Mouse (Mus musculus) hindbrain, embryonic 14.5 days (tissue): ENCODE data around the gene Rnf113a1. TPM values are rescaled to one million over a fixed set of nuclear protein-coding genes. Genes with fewer than 3 reads are reported as not detected.
"Not testable (repeated sequence)": the region's sequence is repeated elsewhere in the genome, so short reads cannot be mapped to it uniquely, and the experiment has no call there.

Source experiments
- ATAC-seq: fragments of 200-750 bp; cut with Nextera tagmentation; 2 replicates; pipeline ENCODE4 v1.8.0; 2017; ENCODE audit warnings: moderate number of reproducible peaks, mild to moderate bottlenecking, moderate TSS enrichment, moderate library complexity; ENCODE audit not compliant: low FRiP score
- DNase-seq: peaks from one replicate; pipeline ENCODE4 v3.0.0-alpha.2; 2015; ENCODE audit warnings: low spot score
- H3K27ac ChIP-seq: fragments of 300-500 bp; sonication (generic); 2 replicates; pipeline ENCODE4 v1.5.1; 2014; ENCODE audit warnings: mild to moderate bottlenecking, moderate library complexity
- H3K27me3 ChIP-seq: fragments of 300-500 bp; sonication (generic); 2 replicates; pipeline ENCODE4 v1.6.1; 2014; ENCODE audit warnings: mild to moderate bottlenecking, low read length, mixed read lengths; ENCODE audit not compliant: control insufficient read depth, insufficient read depth
- H3K36me3 ChIP-seq: fragments of 300-500 bp; sonication (generic); replicated peaks from 2 replicates; pipeline ENCODE4 v1.6.1; 2014; ENCODE audit not compliant: control insufficient read depth, insufficient read depth
- H3K4me1 ChIP-seq: fragments of 300-500 bp; sonication (generic); replicated peaks from 2 replicates; pipeline ENCODE4 v1.6.1; 2014; ENCODE audit warnings: antibody characterized with exemption, low read length, mixed read lengths; ENCODE audit not compliant: control insufficient read depth, insufficient read depth
- H3K4me2 ChIP-seq: fragments of 300-500 bp; sonication (generic); replicated peaks from 2 replicates; pipeline ENCODE4 v1.6.1; 2014; ENCODE audit warnings: mild to moderate bottlenecking, moderate library complexity
- H3K4me3 ChIP-seq: fragments of 300-500 bp; sonication (generic); replicated peaks from 2 replicates; pipeline ENCODE4 v1.5.1; 2014; ENCODE audit warnings: mild to moderate bottlenecking, low read length
- H3K9ac ChIP-seq: fragments of 300-500 bp; sonication (generic); 2 replicates; pipeline ENCODE4 v1.6.1; 2014
- H3K9me3 ChIP-seq: fragments of 300-500 bp; sonication (generic); 2 replicates; pipeline ENCODE4 v1.6.1; 2016; ENCODE audit warnings: low read length; ENCODE audit not compliant: control insufficient read depth
- WGBS: fragments of 180-500 bp; shearing (Covaris S2); extraction: QIAGEN DNeasy Blood & Tissue Kit; methylation state at CpG from one replicate; pipeline ENCODE4 v1.1.7; 2014; 5-methylcytosine and 5-hydroxymethylcytosine counted together
- polyA plus RNA-seq: library from polyadenylated mRNA; unstranded; fragments of >200 nt; fragmentation: Nextera tagmentation; extraction: Ambion mirVana; gene quantifications from 2 replicates; pipeline ENCODE4 v1.2.1, GENCODE M21; 2014

The Rnf113a1 gene
- polyA plus RNA-seq, 1 experiment from 2014 or later, result 28.3 TPM

DNA sequence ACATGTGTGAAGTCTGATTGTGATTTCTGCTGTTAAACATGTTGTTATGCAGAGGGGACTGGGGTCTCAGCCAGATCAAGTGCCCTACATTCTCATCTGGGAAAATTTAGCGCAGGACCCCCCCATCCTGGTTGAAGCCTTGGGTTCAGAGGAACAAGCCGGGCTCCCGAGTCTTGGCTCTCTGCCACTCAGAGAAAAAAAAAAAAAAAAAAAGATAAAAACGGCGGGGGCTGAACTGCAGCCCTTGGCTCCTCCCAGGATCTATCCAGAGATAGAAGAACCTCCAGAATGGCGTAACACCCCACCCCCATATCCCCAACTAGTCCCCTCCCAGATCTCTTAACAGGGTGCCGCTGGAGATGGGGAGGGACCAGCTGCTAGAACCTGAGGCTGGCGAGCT, 6.6 kb upstream of the Rnf113a1 start:
- 72% methylated on average over 7 of the region's 8 CpGs for WGBS
- H3K9ac ChIP-seq, H3K4me1 ChIP-seq, H3K27me3 ChIP-seq, H3K27ac ChIP-seq, H3K4me3 ChIP-seq, DNase-seq, ATAC-seq, H3K36me3 ChIP-seq, H3K9me3 ChIP-seq, H3K4me2 ChIP-seq: not testable (repeated sequence)

DNA sequence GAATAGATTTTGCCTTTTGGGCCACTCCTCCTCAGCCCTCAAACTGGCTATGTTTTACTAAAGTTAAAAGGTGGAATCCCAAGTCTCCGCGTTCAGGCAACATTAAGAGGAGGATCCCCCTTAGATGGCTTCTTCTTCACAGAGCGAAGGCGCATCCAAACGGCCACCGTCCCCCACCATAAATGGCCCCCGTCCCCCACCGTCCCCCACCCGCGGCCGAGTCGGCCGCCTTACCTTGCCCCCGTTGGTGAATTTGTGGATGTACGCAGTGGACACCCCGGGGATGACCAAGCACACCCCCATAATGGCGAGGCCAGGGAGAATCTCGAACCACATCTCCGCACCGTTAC, 315 bp upstream of the Rnf113a1 start:
- Histone ChIP-seq H3K9ac (peak overlapping the region; percentile 68), H3K4me1 (peaks cover 4% of the 10 kb centered on the region; the same call in 1 of the 2 replicates), H3K9me3 (no peaks in the 10 kb centered on the region), H3K4me3 (peak overlapping the region; percentile 52), H3K36me3 (no peaks in the 10 kb centered on the region; the same call in 1 of the 2 replicates), H3K27ac (peak overlapping the region; percentile 86; the same call in 1 of the 2 replicates), H3K4me2 (peak overlapping the region; percentile 57), H3K27me3 (no peaks in the 10 kb centered on the region)
- 26% methylated on average over 20 of the region's 20 CpGs for WGBS
- DNase-seq, result no peak
- ATAC-seq, result peak; percentile 67; the same call in 1 of the 2 replicates

DNA sequence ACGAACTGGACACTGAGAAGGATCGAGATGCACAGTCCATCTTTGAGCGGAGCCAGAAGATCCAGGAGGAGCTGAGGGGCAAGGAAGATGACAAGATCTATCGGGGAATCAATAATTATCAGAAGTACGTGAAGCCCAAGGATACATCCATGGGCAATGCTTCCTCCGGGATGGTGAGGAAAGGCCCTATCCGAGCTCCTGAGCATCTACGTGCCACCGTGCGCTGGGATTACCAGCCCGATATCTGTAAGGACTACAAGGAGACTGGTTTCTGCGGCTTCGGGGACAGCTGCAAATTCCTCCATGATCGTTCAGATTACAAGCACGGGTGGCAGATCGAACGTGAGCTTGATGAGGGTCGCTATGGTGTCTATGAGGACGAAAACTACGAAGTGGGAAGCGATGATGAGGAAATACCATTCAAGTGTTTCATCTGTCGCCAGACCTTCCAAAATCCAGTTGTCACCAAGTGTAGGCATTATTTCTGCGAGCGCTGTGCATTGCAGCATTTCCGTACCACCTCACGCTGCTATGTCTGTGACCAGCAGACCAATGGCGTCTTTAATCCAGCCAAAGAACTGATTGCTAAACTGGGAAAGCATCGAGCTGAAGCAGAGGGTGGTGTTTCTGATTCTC, 817 bp downstream of the Rnf113a1 start:
- peak; percentile 25; the same call in 1 of the 2 replicates for ATAC-seq
- Histone ChIP-seq H3K9me3 (no peaks in the 10 kb centered on the region), H3K4me1 (peaks cover 4% of the 10 kb centered on the region; the same call in 1 of the 2 replicates), H3K36me3 (no peaks in the 10 kb centered on the region; the same call in 1 of the 2 replicates), H3K27me3 (no peaks in the 10 kb centered on the region), H3K4me3 (peak overlapping the region; percentile 52), H3K27ac (peak overlapping the region; percentile 86), H3K9ac (peak overlapping the region; percentile 68), H3K4me2 (peak overlapping the region; percentile 57)
- WGBS, result 23% methylated on average over 28 of the region's 28 CpGs
- peak; percentile 31 for DNase-seq

DNA sequence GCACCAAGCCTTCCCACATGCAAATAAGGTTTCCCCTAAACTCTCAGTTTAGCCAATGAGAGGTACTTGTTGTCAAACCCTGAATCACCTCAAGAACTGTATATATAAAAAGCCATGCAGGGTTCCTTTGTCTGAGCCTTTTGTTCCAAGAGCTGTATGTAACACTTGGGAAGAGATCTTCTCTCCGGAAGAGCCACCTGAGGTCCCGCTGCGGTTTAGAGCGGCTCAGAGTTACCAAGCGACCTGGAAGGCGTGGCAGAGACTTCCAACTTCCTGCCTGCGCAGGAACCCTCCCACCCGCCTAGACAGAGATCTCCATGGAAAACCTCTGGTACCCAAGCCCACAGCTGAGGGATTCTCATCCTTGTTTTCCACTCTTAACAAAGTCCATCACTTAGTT, 7.6 kb downstream of the Rnf113a1 start:
- no peaks in the 10 kb centered on the region for H3K4me1 ChIP-seq
- H3K4me3 ChIP-seq, result no peak overlapping the region
- H3K4me2 ChIP-seq, result no peak overlapping the region
- H3K27me3 ChIP-seq, result no peaks in the 10 kb centered on the region
- H3K36me3 ChIP-seq, result no peaks in the 10 kb centered on the region
- no peak overlapping the region for H3K9ac ChIP-seq
- ATAC-seq (no peak), DNase-seq (no peak)
- WGBS, result 55% methylated on average over 8 of the region's 8 CpGs
- H3K27ac ChIP-seq, result no peak overlapping the region
- H3K9me3 ChIP-seq, result no peaks in the 10 kb centered on the region

DNA sequence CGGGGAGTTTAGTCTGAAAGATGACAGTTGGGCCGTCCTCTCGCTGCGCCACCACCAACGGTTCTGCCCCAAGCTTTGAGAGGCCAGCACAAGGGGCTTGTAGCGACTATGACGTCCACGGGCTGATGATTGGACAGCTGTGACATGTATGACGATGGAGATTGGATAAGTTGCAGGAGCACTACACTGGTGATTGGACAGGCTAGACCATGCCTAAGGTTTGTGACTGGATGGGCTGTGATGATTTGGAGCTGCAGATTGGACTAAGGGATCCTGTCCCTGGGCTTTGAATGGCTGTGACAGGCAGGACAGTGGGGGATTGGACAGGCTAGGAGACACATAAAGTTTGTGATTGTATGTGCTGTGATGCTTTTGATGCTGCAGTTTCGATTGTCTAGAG, 19.9 kb downstream of the Rnf113a1 start, which contains the start of gene Gm9:
Gene Gm9, minus strand, starts transcription at position 101 of the 400 bp plus-strand sequence.
- Histone ChIP-seq H3K4me1 (no peaks in the 10 kb centered on the region), H3K36me3 (no peaks in the 10 kb centered on the region), H3K4me2 (no peak within 1 kb of the TSS), H3K9ac (no peak within 1 kb of the TSS), H3K27me3 (no peaks in the 10 kb centered on the region), H3K4me3 (no peak within 1 kb of the TSS), H3K27ac (no peak within 1 kb of the TSS), H3K9me3 (no peaks in the 10 kb centered on the region)
- ATAC-seq, result no peak
- WGBS, result 91% methylated on average over 10 of the region's 10 CpGs
- no peak for DNase-seq

DNA sequence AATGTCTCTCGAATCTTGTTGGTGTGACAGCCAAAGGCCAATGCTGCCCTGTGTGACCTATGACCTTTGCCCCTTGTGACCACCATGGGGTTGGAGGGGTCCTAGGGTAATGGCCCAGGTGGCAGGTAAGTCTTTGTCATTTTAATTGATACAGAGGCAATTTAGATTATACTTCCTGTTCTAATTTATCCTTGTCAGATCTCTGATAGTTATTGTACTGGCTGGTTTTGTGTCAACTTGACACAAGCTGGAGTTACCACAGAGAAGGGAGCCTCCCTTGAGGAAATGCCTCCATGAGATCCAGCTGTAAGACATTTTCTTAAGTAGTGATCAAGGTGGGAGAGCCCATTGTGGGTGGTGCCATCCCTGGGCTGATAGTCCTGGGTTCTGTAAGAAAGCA, 31.1 kb downstream of the Rnf113a1 start, which contains the start of gene Rhox1:
Gene Rhox1, minus strand, starts transcription at position 101 of the 400 bp plus-strand sequence.
- H3K9ac ChIP-seq, H3K36me3 ChIP-seq, H3K4me3 ChIP-seq, H3K4me1 ChIP-seq, ATAC-seq, H3K27me3 ChIP-seq, H3K9me3 ChIP-seq, DNase-seq, H3K4me2 ChIP-seq, H3K27ac ChIP-seq: not testable (repeated sequence)
- 85% methylated on average over 1 of the region's 1 CpGs for WGBS

Other genes starting within 250 kb of the Rnf113a1 start
- gene Sept6, start 199.5 kb upstream of the Rnf113a1 start, polyA plus RNA-seq, result 70.7 and 76.1 TPM in 2 replicates
- gene Sowahd, start 142.4 kb upstream of the Rnf113a1 start, polyA plus RNA-seq, result not detected in 2 replicates
- 293 and 367 TPM in 2 replicates for gene Rpl39, start 105.8 kb upstream of the Rnf113a1 start, polyA plus RNA-seq
- gene Upf3b, start 80.9 kb upstream of the Rnf113a1 start, polyA plus RNA-seq, result 20.6 and 23.4 TPM in 2 replicates
- gene Nkap, start 64.5 kb upstream of the Rnf113a1 start, polyA plus RNA-seq, result 23.5 and 23.8 TPM in 2 replicates
- 0.14 and 0.35 TPM in 2 replicates for gene Akap14, start 22.4 kb upstream of the Rnf113a1 start, polyA plus RNA-seq
- 720 and 850 TPM in 2 replicates for gene Ndufa1, start 82 bp upstream of the Rnf113a1 start, polyA plus RNA-seq
- gene Gm9, start 19.8 kb downstream of the Rnf113a1 start, polyA plus RNA-seq, result not detected in 2 replicates
- gene Rhox1, start 31.0 kb downstream of the Rnf113a1 start, polyA plus RNA-seq, result not detected in 2 replicates
- gene Rhox2a, start 53.7 kb downstream of the Rnf113a1 start, polyA plus RNA-seq, result not detected in 2 replicates
- gene Rhox3a, start 58.7 kb downstream of the Rnf113a1 start, polyA plus RNA-seq, result not detected in 2 replicates
- gene Rhox4a, start 74.1 kb downstream of the Rnf113a1 start, polyA plus RNA-seq, result not detected in 2 replicates
- gene Rhox3a2, start 188.8 kb downstream of the Rnf113a1 start, polyA plus RNA-seq, result not detected in 2 replicates
- gene Rhox4a2, start 199.6 kb downstream of the Rnf113a1 start, polyA plus RNA-seq, result not detected in 2 replicates
- gene Rhox2b, start 220.8 kb downstream of the Rnf113a1 start, polyA plus RNA-seq, result not detected in 2 replicates
- gene Rhox4b, start 241.2 kb downstream of the Rnf113a1 start, polyA plus RNA-seq, result not detected in 2 replicates